Mouse (Mus musculus) lung, embryonic 14.5 days (tissue): ENCODE measurements around the gene Prm3. TPM values are rescaled to one million over a fixed set of nuclear protein-coding genes. Genes with fewer than 3 reads are reported as not detected.

Experiments used
- ATAC-seq: fragments of 200-750 bp; cut with Nextera tagmentation; 2 replicates; pipeline ENCODE4 v1.8.0; 2017; ENCODE audit warnings: mild to moderate bottlenecking, moderate TSS enrichment, moderate library complexity; ENCODE audit not compliant: insufficient read depth
- DNase-seq: peaks from one replicate; pipeline ENCODE4 v3.0.0-alpha.2; 2015
- H3K27ac ChIP-seq: fragments of 300-500 bp; sonication (generic); 2 replicates; pipeline ENCODE4 v1.5.1; 2014; ENCODE audit warnings: low read depth, mild to moderate bottlenecking, moderate library complexity
- H3K27me3 ChIP-seq: fragments of 300-500 bp; sonication (generic); 2 replicates; pipeline ENCODE4 v1.6.1; 2014; ENCODE audit warnings: low read length, control low read depth; ENCODE audit not compliant: insufficient read depth
- H3K36me3 ChIP-seq: fragments of 300-500 bp; sonication (generic); 2 replicates; pipeline ENCODE4 v1.6.1; 2014; ENCODE audit warnings: control low read depth; ENCODE audit not compliant: insufficient read depth
- H3K4me1 ChIP-seq: fragments of 300-500 bp; sonication (generic); 2 replicates; pipeline ENCODE4 v1.6.1; 2014; ENCODE audit warnings: antibody characterized with exemption, control low read depth; ENCODE audit not compliant: insufficient read depth
- H3K4me2 ChIP-seq: fragments of 300-500 bp; sonication (generic); 2 replicates; pipeline ENCODE4 v1.6.1; 2014; ENCODE audit warnings: mild to moderate bottlenecking
- H3K4me3 ChIP-seq: fragments of 300-500 bp; sonication (generic); 2 replicates; pipeline ENCODE4 v1.5.1; 2014; ENCODE audit warnings: low read depth, low read length
- H3K9ac ChIP-seq: fragments of 300-500 bp; sonication (generic); 2 replicates; pipeline ENCODE4 v1.6.1; 2014
- H3K9me3 ChIP-seq: fragments of 300-500 bp; sonication (generic); 2 replicates; pipeline ENCODE4 v1.6.1; 2016; ENCODE audit warnings: low read depth, low read length, control low read depth
- CTCF ChIP-seq: IDR thresholded peaks from 2 replicates; pipeline ENCODE4 v1.5.1; 2016; ENCODE audit warnings: antibody characterized with exemption, low read depth
- whole genome bisulfite sequencing: fragments of 180-500 bp; shearing (Covaris S2); extraction: QIAGEN DNeasy Blood & Tissue Kit; methylation state at CpG from one replicate; pipeline ENCODE4 v1.1.7; 2014; 5-methylcytosine and 5-hydroxymethylcytosine counted together
- polyA plus RNA-seq: library from polyadenylated mRNA; unstranded; fragments of >200 nt; fragmentation: Nextera tagmentation; extraction: Ambion mirVana; gene quantifications from 2 replicates; pipeline ENCODE4 v1.2.1, GENCODE M21; 2014

The Prm3 gene
- polyA plus RNA-seq: not detected in 2 replicates

DNA sequence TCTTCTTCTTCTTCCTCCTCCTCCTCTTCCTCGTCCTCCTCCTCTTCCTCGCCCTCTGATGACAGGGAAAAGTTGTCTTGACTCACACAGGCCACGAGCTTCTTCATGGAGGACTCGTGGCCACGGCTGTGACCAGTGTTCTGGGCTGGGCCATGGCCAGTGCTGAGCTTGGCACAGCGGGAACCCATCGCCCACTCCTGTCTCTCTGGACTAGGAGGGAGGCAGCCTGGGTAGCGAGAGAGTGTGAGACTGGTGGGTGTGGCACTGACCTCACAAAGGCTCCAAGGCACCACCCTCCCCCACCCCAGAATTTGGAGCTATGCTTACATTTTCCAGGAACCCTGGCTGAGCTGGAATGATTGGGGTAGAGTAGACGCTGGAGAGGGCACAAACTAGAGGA lies at the start of gene Prm3:
Prm3 (minus strand) TSS at position 213 of the 400 bp plus-strand sequence.
- Histone ChIP-seq H3K4me2 (no peak within 1 kb of the TSS), H3K27ac (no peak within 1 kb of the TSS), H3K4me3 (no peak within 1 kb of the TSS), H3K4me1 (peaks cover 6% of the 10 kb centered on the region), H3K27me3 (peaks cover under 1% of the 10 kb centered on the region), H3K9me3 (no peaks in the 10 kb centered on the region), H3K36me3 (no peaks in the 10 kb centered on the region), H3K9ac (no peak within 1 kb of the TSS)
- WGBS: 63% methylated on average over 9 of the region's 9 CpGs
- DNase-seq (no peak), ATAC-seq (no peak)
- no peak for TF ChIP-seq CTCF

DNA sequence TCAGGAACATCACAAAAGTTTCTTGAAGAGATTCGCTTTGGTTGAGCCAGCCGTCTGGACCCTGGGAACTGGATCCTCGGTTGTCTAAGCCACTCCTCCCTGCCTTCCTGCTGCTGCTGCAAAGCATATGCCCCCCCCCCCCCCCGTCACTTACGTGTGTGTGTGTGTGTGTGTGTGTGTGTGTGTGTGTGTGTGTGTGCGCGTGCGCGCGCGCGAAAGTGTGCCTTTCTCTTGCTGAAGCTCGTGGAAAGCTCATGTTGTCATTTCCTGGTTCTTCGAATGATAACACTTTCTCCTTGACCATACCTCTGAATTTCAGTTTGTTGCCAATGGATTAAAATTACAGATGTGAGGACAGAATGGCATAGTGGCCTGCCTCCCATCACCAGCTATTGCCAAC lies 49.3 kb upstream of the Prm3 start:
- H3K4me3 ChIP-seq: no peak overlapping the region
- H3K4me1 ChIP-seq: peaks cover 23% of the 10 kb centered on the region
- H3K27ac ChIP-seq: no peak overlapping the region
- DNase-seq: no peak
- no peak for TF ChIP-seq CTCF
- 79% methylated on average over 10 of the region's 14 CpGs for WGBS
- no peak overlapping the region for H3K4me2 ChIP-seq
- no peak overlapping the region for H3K9ac ChIP-seq
- no peak for ATAC-seq
- H3K27me3 ChIP-seq: no peaks in the 10 kb centered on the region
- H3K36me3 ChIP-seq: peaks cover 8% of the 10 kb centered on the region; the same call in 1 of the 2 replicates
- H3K9me3 ChIP-seq: no peaks in the 10 kb centered on the region

DNA sequence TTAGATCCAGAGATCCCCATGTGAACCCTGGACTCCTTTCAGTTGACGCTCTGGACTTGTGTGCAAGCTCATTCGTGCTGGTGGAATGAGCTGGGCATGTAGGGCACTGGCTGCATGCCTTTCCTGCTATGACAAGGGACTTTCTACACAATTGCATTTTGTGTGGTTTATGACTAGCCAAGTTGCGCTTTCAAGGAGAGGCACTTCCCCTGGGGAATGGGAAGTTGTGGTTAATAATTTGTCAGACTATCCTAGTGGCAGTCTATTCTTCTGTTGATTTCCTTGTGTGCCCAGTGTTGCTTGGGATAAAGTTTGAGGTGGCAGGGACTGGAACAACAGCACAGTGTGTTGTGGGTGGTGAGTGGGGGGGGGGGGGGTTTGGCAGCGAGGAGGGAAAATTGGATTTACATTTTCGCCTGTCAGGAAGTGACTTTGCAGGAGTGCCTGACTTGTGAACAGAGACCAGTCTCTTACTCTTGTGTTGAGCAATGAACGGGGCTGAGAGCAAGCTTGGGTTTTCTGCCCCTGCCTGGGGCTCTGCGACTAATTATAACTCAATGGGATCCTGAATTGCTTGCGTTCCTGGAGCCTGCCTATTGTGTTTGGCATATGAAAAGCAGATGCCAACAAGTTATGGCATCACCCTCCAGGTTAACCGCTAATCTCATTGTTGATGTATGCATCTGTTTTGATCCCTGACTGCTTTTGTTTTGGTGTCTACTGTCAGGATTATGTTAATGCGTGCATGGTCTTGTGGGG lies 48.0 kb upstream of the Prm3 start:
- Histone ChIP-seq H3K4me3 (no peak overlapping the region), H3K4me2 (peak overlapping the region; percentile 6; the same call in 1 of the 2 replicates), H3K36me3 (peaks cover 8% of the 10 kb centered on the region; the same call in 1 of the 2 replicates), H3K4me1 (peaks cover 17% of the 10 kb centered on the region), H3K9me3 (no peaks in the 10 kb centered on the region), H3K9ac (no peak overlapping the region), H3K27me3 (no peaks in the 10 kb centered on the region), H3K27ac (peak overlapping the region; percentile 54; the same call in 1 of the 2 replicates)
- peak; percentile 50 for DNase-seq
- ATAC-seq: no peak
- no peak for TF ChIP-seq CTCF
- 49% methylated on average over 10 of the region's 10 CpGs for WGBS

DNA sequence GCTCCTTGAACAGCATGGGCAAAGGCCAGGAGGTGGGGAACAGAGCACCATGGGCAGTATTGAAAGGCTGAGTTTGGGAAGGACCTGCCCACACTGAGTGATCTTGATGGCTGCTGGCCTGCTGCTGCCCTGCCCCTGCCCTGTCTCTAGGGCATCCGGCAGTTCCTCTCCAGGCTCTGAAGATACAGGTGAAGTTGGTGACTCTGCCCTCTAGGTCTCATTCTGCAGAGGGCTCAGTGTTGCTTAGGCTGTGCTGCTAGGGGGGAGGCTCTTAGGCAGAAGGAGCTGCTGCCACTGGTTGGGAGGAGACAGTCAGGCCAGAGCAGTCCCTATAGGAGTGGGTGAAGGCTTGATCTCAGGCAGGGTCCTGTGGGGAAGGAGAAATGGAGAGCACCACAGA lies 47.2 kb upstream of the Prm3 start:
- no peak overlapping the region for H3K4me3 ChIP-seq
- H3K9ac ChIP-seq: no peak overlapping the region
- ATAC-seq: no peak
- H3K27me3 ChIP-seq: no peaks in the 10 kb centered on the region
- no peak for TF ChIP-seq CTCF
- no peaks in the 10 kb centered on the region for H3K9me3 ChIP-seq
- peak overlapping the region; percentile 54; the same call in 1 of the 2 replicates for H3K27ac ChIP-seq
- no peak for DNase-seq
- H3K4me2 ChIP-seq: no peak overlapping the region
- H3K36me3 ChIP-seq: peaks cover 8% of the 10 kb centered on the region; the same call in 1 of the 2 replicates
- peaks cover 13% of the 10 kb centered on the region for H3K4me1 ChIP-seq
- 88% methylated on average over 1 of the region's 1 CpGs for WGBS

DNA sequence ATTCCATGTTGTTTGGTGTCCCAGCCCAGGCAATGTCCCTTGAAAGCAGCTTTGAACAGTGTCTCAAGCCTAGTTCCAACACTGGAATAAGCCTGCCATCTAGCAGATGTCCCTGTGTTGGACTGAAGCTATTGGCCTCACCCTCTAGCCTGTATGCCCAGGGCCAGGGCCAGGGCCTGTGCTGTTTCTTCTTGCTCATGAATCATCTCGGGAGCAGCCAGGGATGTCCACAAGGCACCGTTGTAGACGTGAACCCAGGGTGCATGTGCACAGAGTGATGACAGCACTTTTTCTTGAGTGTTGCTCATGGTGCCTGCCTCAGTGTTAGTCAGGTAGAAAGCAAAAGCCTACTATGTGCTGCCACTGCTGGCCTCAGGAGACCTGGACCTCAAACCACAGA lies 46.5 kb upstream of the Prm3 start:
- Histone ChIP-seq H3K9me3 (no peaks in the 10 kb centered on the region), H3K4me3 (no peak overlapping the region), H3K4me1 (peaks cover 13% of the 10 kb centered on the region), H3K9ac (no peak overlapping the region), H3K27me3 (no peaks in the 10 kb centered on the region), H3K27ac (no peak overlapping the region), H3K36me3 (peaks cover 8% of the 10 kb centered on the region; the same call in 1 of the 2 replicates), H3K4me2 (no peak overlapping the region)
- 78% methylated on average over 3 of the region's 3 CpGs for WGBS
- ATAC-seq (no peak), DNase-seq (no peak)
- no peak for TF ChIP-seq CTCF

DNA sequence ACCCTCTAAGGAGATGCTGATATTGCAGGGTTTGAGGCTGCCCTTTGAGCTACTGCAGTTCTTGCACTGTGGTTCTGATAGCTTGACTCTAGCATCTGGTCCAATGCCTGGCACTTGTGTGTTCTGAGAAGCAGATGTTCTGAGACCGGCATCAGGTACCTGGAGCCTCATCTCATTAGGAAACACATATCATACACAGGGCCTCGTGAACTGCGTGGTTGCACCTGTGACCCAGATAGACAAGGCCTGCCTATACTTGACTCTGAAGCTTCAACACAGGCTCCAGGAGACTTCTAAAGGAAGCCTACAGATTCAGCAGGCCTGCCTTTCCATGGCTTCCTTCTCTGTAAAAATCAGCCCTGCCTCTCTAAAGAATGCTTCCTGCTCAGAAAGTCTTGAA lies 45.7 kb upstream of the Prm3 start:
- H3K9me3 ChIP-seq: no peaks in the 10 kb centered on the region
- no peak for ATAC-seq

DNA sequence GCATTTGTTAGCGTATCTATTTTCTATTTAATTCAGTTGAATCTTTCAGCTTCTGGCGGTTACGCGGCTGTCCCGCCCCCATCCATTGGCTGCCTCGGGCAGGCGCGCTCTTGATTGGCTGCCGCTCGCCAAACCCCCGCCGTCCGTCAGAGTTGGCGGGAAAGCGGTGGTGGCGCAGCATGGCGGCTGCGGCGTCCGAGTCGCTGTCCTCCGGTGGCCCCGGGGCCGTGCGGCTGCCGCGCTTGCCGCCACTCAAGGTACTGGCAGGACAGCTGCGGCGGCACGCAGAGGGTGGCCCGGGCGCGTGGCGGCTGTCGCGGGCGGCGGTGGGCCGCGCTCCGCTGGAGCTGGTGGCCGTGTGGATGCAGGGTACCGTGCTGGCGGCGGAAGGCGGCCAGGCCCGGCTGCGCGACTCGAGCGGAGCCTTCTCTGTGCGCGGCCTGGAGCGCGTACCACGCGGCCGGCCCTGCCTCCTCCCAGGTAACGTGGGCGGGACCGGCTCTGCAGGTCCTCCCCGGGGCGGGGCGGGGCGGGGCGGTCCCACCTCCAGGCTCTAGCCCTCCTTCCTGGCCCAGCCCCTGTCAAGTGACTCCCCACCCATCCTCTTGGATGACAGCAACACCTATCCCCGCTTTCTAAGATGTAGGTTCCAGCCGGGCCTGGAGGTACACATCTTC lies 44.3 kb upstream of the Prm3 start, which contains the start of gene Rmi2:
Rmi2 (plus strand) TSS at position 149 of the 677 bp plus-strand sequence.
- Histone ChIP-seq H3K36me3 (0 out of 2 replicates have a peak, but pooled peaks cover 4% of the 10 kb centered on the region), H3K9me3 (no peaks in the 10 kb centered on the region), H3K4me2 (peak within 1 kb of the TSS; percentile 90), H3K4me1 (peaks cover 13% of the 10 kb centered on the region), H3K4me3 (peak within 1 kb of the TSS; percentile 80), H3K27ac (peak within 1 kb of the TSS; percentile 95), H3K9ac (peak within 1 kb of the TSS; percentile 83), H3K27me3 (no peaks in the 10 kb centered on the region)
- peak; percentile 93 for ATAC-seq
- no peak for TF ChIP-seq CTCF
- WGBS: under 1% methylated on average over 67 of the region's 69 CpGs
- DNase-seq: peak; percentile 95

More for the DNA sequence above, 45.7 kb upstream of the Prm3 start:
- no peak for TF ChIP-seq CTCF
- H3K4me3 ChIP-seq: no peak overlapping the region
- WGBS: 84% methylated on average over 3 of the region's 3 CpGs
- no peak for DNase-seq
- H3K27ac ChIP-seq: no peak overlapping the region
- H3K4me2 ChIP-seq: no peak overlapping the region
- H3K36me3 ChIP-seq: peaks cover 7% of the 10 kb centered on the region; the same call in 1 of the 2 replicates
- H3K27me3 ChIP-seq: no peaks in the 10 kb centered on the region
- peaks cover 13% of the 10 kb centered on the region for H3K4me1 ChIP-seq
- no peak overlapping the region for H3K9ac ChIP-seq
